Mouse (Mus musculus) lung, postnatal 25 days (tissue): ENCODE results near the gene Fank1.

Experiments
- DNase-seq: peaks from one replicate; pipeline ENCODE4 v3.0.0; 2022; ENCODE audit warnings: low spot score

The Fank1 gene

DNA sequence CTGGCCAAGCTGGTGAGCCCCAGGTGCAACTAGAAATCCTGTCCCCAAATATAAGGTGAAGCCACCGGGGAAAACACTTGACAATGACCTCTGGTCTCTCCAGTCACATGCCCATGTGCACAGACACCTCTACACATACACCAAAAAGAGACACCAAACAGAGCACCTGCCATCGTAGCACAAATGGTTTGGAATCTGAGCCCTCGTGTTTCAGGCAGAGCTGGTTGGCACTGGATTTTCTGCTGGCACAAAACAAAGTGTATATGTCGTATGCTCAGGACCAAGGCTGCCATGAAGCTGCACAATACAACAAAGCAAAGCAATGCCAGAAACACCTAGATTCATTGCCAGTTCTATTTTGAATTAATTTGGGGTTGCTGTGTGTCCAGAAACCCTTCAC, 8.6 kb upstream of the Fank1 start:
- DNase-seq = no peak

DNA sequence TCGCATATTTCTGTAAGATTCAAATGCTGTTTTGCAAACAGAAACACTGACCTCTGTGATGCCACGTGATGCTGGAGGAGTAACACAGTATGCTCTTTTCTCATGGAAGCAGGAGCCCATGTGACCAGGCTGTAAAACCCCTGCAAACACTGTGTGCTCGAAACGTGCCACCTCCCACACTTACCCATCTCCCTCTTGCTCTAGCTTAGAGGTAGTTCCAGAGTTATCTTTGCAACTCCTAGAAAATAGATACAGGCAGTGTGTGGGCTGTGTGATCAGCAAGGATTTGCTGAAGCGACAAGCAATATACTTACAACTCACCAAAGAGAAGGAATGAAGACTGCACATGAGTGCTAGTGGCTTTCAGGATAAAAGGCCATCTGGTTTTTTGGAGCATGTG, 8.1 kb upstream of the Fank1 start:
- DNase-seq = no peak

DNA sequence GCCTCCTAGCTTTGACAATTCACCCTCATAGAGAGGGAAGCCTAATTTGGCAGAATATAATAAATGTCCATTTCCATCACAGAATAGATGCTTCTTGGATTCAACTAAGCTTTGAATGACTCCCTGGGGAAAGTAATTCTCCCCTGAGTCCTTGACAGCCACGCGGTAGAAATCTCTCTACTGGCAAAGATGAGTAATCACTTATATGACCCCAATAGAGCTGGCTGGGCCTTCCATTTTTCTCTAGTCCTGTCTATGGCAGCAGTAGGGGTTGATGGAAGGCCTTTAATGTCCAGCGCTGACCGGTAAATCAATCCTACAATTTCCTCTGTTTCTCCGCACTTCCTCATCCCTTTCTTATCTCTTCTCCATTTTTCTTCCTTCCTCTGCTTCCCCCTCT, 1.5 kb upstream of the Fank1 start:
- DNase-seq = no peak

DNA sequence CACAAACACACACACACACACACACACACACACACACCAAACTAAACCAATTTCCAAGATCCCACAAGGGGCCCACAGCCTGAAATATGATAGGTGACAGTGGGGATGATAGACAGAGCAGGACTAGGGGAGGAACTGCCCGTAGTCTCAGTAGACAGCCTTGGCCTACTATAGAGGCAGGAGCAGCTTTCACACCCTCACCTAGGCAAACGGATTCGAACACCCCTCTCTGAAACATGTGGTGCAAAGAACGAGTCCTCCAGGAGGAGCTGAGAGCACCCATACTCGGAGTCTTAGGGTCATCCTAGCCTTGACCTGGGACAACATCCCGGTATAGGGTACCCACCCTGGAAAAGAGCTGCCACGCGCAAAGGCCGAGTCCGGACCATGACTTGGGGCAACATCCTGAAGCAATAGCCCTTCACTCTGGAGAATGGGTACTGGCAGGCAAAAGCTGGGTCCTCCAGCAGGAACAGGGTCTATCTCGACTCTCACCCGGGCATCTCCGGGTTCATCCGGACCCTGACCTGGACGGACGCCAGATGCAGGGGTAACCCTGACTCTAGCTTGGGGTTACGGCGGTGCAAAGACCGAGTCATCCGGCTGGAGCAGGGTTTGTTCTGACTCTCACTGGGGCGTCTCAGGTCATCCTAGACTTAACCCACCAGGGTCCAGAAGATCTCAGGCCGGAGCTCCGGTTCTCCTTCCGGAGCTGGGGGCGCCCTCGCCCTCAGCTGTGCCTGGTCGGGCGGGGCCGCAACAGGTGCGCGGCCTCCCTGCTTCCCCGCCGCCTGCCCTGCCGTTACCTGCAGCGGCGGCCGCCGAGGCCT, 650 bp upstream of the Fank1 start:
- DNase-seq = peak; percentile 21

DNA sequence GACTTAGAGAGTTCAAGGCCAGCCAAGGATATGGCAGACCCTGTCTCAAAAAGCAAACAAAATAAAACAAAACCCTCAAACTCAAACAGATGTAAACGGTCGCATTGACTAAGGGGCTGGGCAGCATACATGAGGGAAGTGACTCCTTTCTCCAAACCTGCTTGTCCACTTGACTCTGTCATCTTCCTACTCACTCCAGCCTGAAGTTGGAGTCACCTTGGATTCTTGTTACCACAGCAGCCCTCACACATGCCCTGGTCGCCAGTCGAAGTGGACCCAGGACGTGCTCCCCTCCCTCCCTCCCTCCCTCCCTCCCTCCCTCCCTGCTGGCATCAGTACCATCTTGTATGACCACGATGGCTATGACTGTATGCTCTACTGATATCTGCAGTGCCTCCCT, 4.9 kb downstream of the Fank1 start:
- no peak for DNase-seq

DNA sequence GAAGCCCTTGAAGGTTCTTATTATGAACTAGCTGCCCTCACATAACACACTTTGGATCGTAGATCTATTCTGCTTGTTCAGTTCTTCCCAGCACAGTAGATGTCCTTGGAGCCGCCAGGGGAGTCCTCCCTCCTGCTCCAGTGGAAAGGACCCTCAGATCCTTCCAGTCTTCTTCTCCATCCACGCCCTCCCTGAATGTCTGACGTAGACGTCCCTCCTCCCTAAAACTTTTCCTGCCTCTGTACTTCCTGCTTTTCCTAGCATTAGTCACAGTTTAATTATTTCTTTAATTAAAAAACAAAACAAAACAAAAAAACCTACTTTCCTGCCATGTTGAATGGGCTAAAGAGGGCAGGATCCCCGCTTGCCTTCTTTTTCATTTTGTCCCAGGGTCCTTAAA, 5.3 kb downstream of the Fank1 start:
- DNase-seq = no peak

DNA sequence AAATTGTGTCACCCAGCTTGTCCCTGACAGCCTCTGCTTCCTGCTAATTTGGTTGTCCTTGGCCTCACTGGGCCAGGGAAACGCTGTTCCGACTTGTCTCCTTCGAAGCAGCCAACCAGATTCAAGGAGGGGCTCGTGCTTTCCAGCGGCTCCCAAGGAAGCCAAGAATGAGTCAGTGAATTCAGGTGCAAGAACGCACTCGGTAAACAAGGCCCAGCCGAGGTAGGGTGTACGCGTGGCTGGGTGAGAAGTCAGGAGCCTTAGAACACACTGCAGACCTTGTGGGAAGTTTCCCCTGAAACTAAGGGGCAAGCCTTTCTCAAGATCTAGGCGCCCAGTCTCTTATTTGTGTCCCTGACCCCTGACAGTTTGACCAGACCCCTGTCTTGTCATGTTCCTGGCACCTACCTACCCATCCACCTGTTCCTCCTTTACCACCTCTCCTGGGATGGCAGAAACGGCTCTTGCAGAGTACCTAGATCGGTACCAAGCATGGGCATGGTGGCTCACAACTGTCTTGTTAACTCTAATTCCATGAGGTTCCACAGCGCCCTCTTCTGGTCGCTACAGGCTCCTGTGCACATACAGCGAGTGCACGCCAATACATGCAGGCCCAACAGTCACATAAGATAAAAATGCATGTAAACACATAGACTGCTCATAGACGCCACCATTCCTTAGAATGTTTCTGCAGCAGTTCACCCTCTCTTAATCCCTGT, 6.2 kb downstream of the Fank1 start, which contains the start of gene Dhx32:
TSS of gene Dhx32 (minus strand) at position 10 of the 719 bp plus-strand sequence.
- peak; percentile 72 for DNase-seq

- DNase-seq = no peak
These were observed 10.9 kb downstream of the Fank1 start for GRCm38 (mm10) chr7:133787571-133787970.

DNA sequence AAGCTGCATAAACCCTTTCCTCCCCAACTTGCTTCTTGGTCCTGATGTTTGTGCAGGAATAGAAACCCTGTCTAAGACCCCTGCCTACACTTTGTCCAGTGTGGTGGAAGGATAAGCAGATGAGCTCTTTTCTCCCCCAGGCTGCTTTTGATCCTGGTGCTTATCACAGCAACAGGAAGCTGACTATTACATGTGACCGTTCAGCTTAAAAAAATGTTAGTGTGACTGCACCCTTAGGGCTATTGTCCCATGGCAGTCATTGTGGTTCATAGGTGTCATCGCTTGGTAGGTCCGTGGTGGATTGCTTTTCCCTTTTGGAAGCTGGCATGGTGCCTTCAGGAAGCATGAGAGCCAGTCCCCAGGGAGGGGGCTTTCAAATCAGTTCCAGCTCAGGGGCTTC, 11.5 kb downstream of the Fank1 start:
- DNase-seq = no peak

GRCm38 (mm10) chr7:133790171-133790570, 13.5 kb downstream of the Fank1 start:
- DNase-seq = no peak

DNA sequence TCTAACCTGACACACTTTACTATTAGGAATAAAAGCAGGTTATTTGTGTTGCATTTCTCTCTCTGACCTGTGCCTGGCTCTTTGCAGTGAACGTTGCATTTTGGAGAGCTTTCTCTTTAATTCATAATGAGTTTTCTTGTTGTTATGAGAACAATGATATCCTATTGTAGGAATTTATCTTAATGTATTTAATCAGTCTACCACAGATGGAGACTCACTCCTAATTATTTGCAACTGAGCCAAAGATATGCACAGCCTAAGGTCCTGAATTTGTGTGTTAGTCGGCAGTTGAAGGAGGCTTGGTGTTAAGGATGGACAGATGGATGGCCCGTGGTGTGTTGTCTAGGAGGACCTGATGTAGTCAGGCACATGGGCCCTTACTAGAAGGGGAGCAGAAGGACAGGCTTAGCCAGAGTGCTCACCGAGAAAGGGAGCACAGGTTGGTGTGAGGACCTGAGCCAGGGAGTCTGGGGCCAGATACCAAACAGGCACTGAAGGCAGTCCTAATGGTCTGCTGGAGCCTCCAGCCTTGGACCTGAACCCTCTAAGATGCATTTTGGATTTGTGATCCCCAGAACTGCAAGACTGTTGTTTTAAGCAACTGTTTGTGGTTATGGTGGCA, 14.1 kb downstream of the Fank1 start:
- no peak for DNase-seq

DNA sequence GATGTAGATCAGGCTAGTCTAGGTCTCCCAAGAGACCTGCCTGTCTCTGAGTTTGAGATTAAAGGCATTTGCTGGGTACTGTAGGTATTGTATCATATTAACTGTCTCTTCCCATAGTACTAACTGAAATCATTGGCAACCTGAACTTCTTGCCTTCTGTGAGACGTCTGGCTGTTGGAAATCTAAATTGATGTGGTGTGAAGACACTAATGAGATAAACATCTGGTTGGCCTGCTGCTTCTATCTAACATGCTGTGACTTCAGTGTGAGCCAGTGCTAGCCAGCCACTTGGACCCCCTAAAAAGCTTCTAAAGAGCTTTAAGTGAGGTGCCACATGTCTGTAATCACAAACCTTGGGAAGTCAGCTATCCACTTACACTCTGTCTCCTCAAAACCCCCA, 16.1 kb downstream of the Fank1 start:
- no peak for DNase-seq

DNA sequence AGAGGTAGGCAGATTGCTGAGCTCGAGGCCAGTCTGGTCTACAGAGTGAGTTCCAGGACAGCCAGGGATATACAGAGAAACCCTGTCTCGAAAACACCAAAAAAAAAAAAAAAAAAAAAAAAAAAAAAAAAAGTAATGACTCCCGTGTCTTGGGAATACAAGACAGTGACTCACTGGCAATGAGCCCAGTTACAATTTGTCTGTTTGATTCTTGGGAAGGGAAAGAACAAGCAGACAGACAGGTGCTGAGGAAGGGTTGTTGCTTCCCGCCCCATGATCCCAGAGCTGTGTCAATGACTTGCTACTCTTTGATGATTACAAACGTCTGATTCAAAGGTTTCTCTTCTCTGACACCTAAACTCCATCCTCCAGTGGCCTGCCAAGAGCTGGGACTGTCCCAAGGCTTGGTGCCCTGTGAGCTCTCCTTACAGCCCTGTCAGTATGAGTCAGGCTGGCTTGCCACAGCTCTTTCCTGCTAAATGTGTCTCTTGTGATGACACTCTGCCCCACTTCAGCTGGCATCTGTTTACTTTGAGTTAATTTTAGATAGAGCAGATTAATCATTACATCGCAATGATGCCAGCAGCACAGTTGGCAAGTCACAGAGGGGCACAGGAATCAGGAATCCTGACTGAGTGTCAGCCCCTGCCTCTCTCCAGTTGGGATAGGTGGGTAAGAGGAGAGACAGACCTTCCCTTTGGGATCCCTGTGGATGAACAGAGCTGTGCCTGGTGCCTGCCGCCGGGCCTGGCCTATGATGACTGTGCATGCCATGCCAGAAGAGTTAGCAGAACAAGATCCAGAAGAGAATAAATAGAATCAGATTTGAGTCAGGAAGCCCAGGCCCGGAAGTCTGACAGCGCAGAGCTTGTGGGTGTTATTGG, 16.8 kb downstream of the Fank1 start:
- DNase-seq = no peak

GRCm38 (mm10) chr7:133794720-133795119, 18.1 kb downstream of the Fank1 start:
- DNase-seq = peak; percentile 29

DNA sequence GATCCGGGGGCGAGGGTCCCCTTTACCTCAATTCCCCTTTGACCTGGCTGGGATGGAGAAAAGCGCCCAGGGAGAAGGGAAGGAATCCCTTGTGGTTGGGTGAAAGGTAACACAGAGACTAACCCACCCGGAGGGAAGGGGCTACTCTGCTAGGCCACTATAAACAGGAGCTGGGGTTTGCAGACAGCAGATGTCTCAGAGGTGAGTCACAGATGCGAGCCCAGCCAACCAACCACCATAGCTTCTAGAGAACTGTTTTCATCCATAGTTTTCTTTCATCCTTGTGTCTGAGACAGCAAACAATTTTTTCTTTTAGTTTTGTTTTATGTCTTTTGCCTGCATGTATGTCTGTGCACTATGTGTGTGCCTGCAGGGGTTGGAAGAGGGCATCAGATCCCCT, 23.3 kb downstream of the Fank1 start:
- DNase-seq = no peak

GRCm38 (mm10) chr7:133801823-133802222, 25.2 kb downstream of the Fank1 start:
- no peak for DNase-seq

GRCm38 (mm10) chr7:133805614-133806175, 29.0 kb downstream of the Fank1 start:
- peak; percentile 41 for DNase-seq

GRCm38 (mm10) chr7:133812927-133813326, 36.3 kb downstream of the Fank1 start:
- no peak for DNase-seq

- DNase-seq = no peak
These were observed 36.7 kb downstream of the Fank1 start for GRCm38 (mm10) chr7:133813331-133813730.

DNA sequence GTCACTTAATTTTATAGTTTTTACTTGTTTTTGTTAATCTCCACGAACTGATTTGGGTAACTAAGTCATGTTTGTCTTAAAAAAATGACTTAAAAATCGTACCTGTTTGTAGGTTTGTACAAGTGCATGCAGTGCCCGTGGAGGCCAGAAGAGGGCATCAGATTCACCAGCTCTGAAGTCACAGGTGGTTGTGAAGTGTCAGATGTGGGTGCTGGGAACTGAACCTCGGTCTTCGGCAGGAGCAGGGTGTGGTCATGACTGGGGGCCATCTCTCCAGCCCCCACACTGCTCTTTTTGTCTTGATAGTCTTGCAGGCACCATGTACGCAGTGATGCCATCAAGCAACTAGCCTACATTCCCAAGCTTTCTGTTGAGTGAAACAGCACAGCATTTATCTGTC, 47.1 kb downstream of the Fank1 start:
- DNase-seq = no peak

GRCm38 (mm10) chr7:133824579-133824978, 47.9 kb downstream of the Fank1 start:
- DNase-seq = peak; percentile 5

DNA sequence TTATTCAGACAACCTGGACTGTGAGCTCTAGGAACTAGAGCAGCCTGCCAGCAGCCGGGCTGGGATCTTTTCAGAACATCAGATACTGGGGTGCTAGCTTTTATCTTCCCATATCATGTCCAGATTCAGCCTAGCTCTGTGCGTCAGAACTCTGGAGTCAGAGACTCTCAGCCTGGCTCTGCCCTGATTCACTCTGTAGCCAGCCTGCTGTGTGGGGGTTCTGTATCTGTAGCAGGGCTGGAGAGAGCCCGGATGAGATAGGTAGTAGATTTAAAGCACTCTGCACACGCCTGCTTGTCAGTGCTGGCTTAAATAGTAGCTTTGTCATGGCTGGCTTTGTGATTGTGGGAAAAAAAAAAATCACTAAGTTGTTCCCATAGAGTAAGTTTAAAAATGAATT, 51.9 kb downstream of the Fank1 start:
- DNase-seq = no peak
